Mouse (Mus musculus) splenic B cell, adult 2 months (primary cell): ENCODE data around the gene Dbx2.

ENCODE experiments used
- DNase-seq: peaks from one replicate; pipeline ENCODE4 v3.0.0-alpha.2; 2011; ENCODE audit warnings: low read depth, low spot score
- H3K27me3 ChIP-seq: 2 replicates; pipeline ENCODE4 v1.6.1; 2012; ENCODE audit warnings: mild to moderate bottlenecking, low read length, moderate library complexity, mixed read lengths; ENCODE audit not compliant: control insufficient read depth, poor library complexity, insufficient read depth, severe bottlenecking
- H3K36me3 ChIP-seq: 2 replicates; pipeline ENCODE4 v1.6.1; 2012; ENCODE audit warnings: mild to moderate bottlenecking, low read length, moderate library complexity, mixed read lengths; ENCODE audit not compliant: control insufficient read depth, poor library complexity, insufficient read depth, severe bottlenecking

Dbx2 gene

GRCm38 (mm10) chr15:95655860-95656259 lies at the start of gene Dbx2:
Gene Dbx2, minus strand, starts transcription at chr15:95655960.
- DNase-seq, result no peak
- H3K27me3 ChIP-seq, result no peaks in the 10 kb centered on the region; the same call in 1 of the 2 replicates
- no peaks in the 10 kb centered on the region for H3K36me3 ChIP-seq

GRCm38 (mm10) chr15:95702206-95702605 lies 46.4 kb upstream of the Dbx2 start:
- no peaks in the 10 kb centered on the region for H3K27me3 ChIP-seq

DNA sequence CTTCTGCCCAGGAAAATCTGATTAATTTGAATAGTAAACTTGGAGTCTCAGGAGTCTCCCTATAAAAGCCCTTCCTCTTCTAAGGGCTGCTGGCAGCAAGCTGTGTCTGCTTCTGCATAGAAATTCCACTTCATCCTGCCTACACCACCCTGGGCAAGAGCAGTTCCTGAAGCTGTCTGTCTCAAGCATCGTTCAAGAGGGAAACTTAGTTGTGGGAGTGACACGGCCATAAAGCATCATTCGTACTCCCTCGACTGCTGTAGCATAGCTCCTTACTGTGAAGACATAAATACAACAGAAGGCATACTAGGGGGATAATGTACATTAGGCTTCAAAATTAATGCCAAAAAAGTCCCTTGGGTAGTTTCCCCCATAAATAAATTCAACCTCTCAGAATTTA lies 45.8 kb upstream of the Dbx2 start:
- no peak for DNase-seq

More at GRCm38 (mm10) chr15:95702206-95702605, 46.4 kb upstream of the Dbx2 start:
- H3K36me3 ChIP-seq, result no peaks in the 10 kb centered on the region
- no peak for DNase-seq

GRCm38 (mm10) chr15:95699371-95699770 lies 43.6 kb upstream of the Dbx2 start:
- no peak for DNase-seq
- Histone ChIP-seq H3K36me3 (no peaks in the 10 kb centered on the region), H3K27me3 (no peaks in the 10 kb centered on the region)

More for the DNA sequence above, 45.8 kb upstream of the Dbx2 start:
- H3K27me3 ChIP-seq, result no peaks in the 10 kb centered on the region
- no peaks in the 10 kb centered on the region for H3K36me3 ChIP-seq

GRCm38 (mm10) chr15:95693759-95694158 lies 38.0 kb upstream of the Dbx2 start:
- H3K36me3 ChIP-seq, result no peaks in the 10 kb centered on the region
- no peaks in the 10 kb centered on the region for H3K27me3 ChIP-seq
- no peak for DNase-seq

- DNase-seq, result no peak
- Histone ChIP-seq H3K36me3 (no peaks in the 10 kb centered on the region), H3K27me3 (no peaks in the 10 kb centered on the region)
Measured at GRCm38 (mm10) chr15:95691594-95691993, 35.8 kb upstream of the Dbx2 start.

DNA sequence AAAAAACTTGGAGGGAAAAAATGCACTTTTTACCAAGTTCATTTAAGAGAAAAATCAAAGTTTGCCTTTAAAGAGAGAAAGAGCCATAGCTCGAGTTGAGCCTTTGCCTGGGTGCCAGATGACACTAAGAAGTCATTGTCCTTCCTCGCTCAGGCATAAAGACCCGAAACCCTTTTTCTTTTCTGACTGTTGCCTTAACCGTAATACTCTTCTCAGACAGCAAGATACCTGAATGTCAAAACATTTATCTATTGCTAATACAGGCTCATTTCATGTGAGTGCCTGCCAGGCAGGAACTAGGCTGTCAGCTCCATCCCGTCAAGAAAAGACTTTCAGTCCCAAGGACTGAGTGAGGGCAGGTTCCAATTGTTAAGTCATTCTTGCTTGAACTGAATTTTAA lies 35.4 kb upstream of the Dbx2 start:
- Histone ChIP-seq H3K27me3 (no peaks in the 10 kb centered on the region), H3K36me3 (no peaks in the 10 kb centered on the region)
- no peak for DNase-seq

DNA sequence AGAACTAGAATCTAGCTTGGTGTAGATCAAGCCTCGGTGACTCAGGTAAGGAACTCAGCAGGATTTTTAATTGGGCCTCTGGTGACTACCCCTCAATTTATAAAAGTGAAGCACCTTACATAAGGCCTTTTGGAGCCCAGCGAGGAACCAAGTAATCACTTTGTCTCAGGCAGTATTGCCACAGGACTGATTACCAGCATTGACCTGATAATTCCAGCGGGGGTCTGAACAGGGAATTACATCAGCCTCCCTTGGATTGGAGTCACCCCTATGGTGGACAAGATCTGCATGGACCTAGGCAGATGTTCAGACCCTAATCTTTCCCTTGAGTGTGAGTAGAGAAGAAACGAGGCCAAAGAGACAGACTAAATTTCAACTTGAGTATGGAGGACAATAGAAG lies 26.9 kb upstream of the Dbx2 start:
- Histone ChIP-seq H3K36me3 (no peaks in the 10 kb centered on the region), H3K27me3 (no peaks in the 10 kb centered on the region)
- no peak for DNase-seq

- Histone ChIP-seq H3K36me3 (no peaks in the 10 kb centered on the region), H3K27me3 (no peaks in the 10 kb centered on the region)
- no peak for DNase-seq
Measured at GRCm38 (mm10) chr15:95675645-95676044, 19.9 kb upstream of the Dbx2 start.

- H3K27me3 ChIP-seq, result no peaks in the 10 kb centered on the region
- DNase-seq, result no peak
- H3K36me3 ChIP-seq, result no peaks in the 10 kb centered on the region
Measured at GRCm38 (mm10) chr15:95675176-95675575, 19.4 kb upstream of the Dbx2 start.

GRCm38 (mm10) chr15:95667209-95667608 lies 11.4 kb upstream of the Dbx2 start:
- no peaks in the 10 kb centered on the region for H3K27me3 ChIP-seq
- DNase-seq, result no peak
- H3K36me3 ChIP-seq, result no peaks in the 10 kb centered on the region

DNA sequence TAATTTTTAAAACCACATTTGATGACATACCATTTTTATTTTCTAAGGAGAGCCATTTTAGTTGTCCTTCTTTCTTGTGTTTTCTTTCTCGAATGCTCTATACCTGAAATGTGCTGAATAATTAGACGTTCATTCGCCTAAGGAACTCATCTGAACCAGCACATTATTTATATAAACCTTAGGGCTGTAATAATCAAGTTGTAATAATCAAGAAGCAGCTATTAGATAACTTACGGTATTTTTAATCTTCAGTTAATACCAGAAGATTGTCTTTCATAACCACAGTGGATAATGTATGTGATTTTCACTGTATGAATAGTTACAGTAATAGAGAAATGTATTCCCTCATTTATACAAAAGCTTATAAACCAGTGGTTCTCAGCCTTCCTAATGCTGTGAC lies 9.2 kb upstream of the Dbx2 start:
- Histone ChIP-seq H3K27me3 (no peaks in the 10 kb centered on the region; the same call in 1 of the 2 replicates), H3K36me3 (no peaks in the 10 kb centered on the region)
- DNase-seq, result no peak

GRCm38 (mm10) chr15:95661718-95662117 lies 6.0 kb upstream of the Dbx2 start:
- DNase-seq, result no peak
- H3K27me3 ChIP-seq, result no peaks in the 10 kb centered on the region; the same call in 1 of the 2 replicates
- no peaks in the 10 kb centered on the region for H3K36me3 ChIP-seq

DNA sequence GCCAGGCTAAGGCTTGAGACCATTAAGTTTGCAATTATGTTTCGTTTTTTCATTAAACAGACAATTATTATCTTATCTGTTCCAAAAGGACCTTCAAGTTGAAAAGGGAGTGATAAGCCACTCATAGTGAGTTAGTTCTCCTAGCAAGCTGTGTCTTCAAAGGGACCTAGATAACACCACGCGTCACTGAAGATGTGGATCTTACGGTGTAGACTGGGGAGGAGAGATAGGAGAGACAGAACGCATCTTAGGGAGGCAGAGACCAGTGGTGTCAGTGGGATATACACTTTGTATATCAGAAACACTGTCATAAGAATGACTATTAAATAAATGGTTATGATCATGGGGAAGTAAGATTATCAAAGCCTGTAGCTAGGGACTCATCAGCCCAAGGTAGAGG lies 4.6 kb upstream of the Dbx2 start:
- H3K36me3 ChIP-seq, result no peaks in the 10 kb centered on the region
- DNase-seq, result no peak

DNA sequence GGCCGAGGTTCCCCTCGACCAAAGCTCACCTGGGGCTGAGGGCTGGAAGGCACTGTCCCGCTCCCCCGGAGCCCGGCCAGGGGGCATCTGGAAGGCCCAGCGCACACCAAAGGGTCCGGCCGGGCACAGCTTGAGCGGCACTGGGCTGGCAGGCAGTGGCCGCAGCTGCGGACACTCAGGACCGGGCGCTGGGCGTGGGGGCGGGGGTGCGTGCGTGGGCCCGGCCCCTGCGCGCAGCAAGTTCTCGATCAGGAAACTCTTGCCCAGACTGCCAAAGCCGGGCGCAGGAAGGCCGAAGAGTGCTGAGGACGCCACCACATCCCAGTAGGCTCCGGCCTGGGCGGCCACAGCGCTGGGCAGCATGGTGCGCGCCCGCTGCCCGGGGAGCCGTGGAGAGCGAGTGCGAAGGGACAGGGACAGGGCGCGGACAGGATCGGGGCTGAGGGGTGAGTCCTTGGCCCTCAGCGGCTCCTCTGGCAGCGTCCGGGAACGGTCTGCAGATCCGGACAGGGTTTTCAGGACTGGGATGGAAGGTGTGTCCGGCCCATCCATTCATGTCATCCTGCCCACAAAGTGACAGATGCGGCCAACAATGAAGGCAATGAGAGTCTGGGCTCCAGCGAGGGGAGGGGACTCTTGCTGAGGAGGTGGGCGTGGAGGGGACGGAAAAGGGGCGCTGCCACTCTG lies 1.4 kb downstream of the Dbx2 start:
- no peaks in the 10 kb centered on the region for H3K36me3 ChIP-seq
- no peak for DNase-seq
- no peaks in the 10 kb centered on the region for H3K27me3 ChIP-seq

More for the DNA sequence above, 4.6 kb upstream of the Dbx2 start:
- no peaks in the 10 kb centered on the region; the same call in 1 of the 2 replicates for H3K27me3 ChIP-seq

DNA sequence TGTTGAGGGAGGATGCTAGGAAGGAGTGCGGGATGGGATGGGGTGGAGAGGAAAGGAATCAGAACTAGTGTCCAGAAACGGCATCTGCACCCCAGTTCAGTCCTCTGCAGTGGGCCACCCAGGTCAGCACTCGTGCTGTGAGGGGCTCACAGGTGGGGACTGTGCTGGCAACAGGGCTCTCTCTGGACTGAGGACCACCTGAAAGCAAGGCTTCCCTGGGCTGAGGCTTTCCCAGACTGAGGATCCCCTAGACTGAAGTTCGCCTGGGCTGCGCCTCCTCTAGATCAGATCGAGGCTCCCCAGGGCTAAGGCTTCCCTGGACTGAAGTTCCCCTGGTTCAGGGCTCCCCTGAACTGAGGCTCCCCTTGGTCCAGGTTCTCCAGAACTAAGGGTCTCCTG lies 1.9 kb downstream of the Dbx2 start:
- H3K27me3 ChIP-seq, result no peaks in the 10 kb centered on the region
- no peak for DNase-seq
- H3K36me3 ChIP-seq, result no peaks in the 10 kb centered on the region
